Mouse (Mus musculus): ENCODE measurements around the gene Fbxo11. TPM values are rescaled to one million over a fixed set of nuclear protein-coding genes. Genes with fewer than 3 reads are reported as not detected.
"Not testable (repeated sequence)": the region's sequence is repeated elsewhere in the genome, so short reads cannot be mapped to it uniquely, and the experiment has no call there.

Fbxo11 gene
- polyA plus RNA-seq, 1 experiment, result 18.5 TPM

DNA sequence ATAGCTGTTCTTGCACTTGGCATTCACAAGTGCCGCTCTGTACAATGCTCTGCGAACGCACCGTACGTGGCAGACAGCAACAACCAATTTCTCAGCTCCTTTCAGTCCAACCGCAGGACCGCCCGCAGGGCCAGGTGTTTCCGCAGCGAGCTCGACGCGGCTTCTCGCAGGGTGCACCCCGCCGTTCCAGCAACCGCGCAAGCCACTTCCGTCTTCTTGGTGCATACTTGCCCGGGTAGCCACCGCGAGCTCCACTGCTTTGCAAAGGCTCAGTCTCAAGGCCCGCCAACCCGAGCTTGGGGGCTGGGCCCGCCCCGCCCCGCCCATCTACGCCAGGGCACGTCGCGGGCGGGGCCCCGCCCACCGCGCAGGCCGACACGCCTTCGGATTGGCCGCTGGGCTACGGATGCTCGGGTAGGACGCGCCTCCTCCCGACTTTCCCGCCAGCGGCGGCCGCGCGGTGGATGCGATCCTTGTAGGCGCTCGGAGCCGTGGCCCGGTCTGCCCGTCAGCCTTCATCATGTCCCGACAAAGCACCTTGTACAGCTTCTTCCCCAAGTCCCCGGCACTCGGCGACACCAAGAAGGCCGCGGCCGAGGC, 90.4 kb downstream of the Fbxo11 start, which contains the start of gene Msh6:
Msh6 (plus strand) TSS at position 434 of the 600 bp plus-strand sequence.
- H3K27me3 ChIP-seq (replicated peaks; ENCODE audit: control insufficient read depth, insufficient read depth, low read length), result no peaks in the 10 kb centered on the region
- no peaks in the 10 kb centered on the region; the same call in 1 of the 2 replicates for H3K4me1 ChIP-seq (ENCODE audit: control insufficient read depth, insufficient read depth, low read length)
- peak; percentile 95 for DNase-seq
- TF ChIP-seq CTCF (conservative IDR thresholded peaks at IDR 0.05; ENCODE audit: insufficient read depth, insufficient read length, low read depth, low read length) (no peak), POLR2A (IDR thresholded peaks at IDR 0.05; ENCODE audit: low read depth, low read length) (peak; percentile 13)
- peak within 1 kb of the TSS; percentile 86 for H3K27ac ChIP-seq (ENCODE audit: insufficient read depth, low read depth, low read length)
- under 1% methylated on average over 63 of the region's 63 CpGs for WGBS
- no peaks in the 10 kb centered on the region for H3K36me3 ChIP-seq (ENCODE audit: control insufficient read depth, insufficient read depth, low read length)
- peak within 1 kb of the TSS; percentile 93 for H3K4me3 ChIP-seq (ENCODE audit: insufficient read depth, low read depth, low read length)

DNA sequence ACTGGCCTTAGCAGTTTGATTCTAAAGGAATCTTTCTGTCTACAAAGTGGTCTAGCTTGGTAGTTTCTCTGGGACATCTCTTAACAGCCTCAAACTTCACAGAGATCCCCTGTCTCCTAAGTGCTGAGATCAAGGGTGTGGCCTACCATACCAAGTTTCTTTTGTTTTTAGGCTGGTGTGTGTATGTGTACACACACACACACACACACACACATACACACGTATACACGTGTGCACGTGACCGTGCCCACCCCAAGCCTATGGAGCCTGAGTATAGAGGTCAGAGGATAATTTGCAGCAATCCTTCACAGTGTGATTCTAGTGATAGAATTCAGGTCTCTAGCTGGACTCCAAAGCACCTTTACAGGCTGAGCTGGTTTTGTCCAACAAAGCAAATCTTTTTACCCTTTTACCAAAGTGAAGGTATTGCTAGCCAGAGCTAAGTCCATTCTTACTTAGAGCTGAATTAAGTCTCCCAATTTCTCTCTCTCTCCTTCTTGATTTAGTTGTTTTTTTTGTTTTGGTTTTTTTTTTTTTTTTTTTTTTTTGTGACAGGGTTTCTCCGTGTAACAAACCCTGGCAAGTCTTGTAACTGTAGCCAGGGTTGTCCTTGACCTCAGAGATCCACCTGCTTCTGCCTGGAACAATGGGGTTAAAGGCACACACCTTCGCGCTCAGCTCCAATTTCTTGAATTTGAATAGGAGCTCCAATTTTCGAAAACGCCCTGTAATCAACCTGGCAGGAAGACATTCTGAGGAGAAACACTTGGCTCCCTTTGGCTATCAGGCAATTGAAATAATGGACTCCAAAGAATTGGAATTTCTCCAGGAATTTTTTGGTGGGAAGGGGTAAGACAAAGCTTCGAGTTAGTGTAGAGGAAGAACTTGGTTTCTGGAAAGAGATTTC, 91.6 kb downstream of the Fbxo11 start:
- H3K4me1 ChIP-seq (ENCODE audit: control insufficient read depth, insufficient read depth, low read length), result no peaks in the 10 kb centered on the region; the same call in 1 of the 2 replicates
- H3K27me3 ChIP-seq (replicated peaks; ENCODE audit: control insufficient read depth, insufficient read depth, low read length), result no peaks in the 10 kb centered on the region
- no peak for TF ChIP-seq CTCF (conservative IDR thresholded peaks at IDR 0.05; ENCODE audit: insufficient read depth, insufficient read length, low read depth, low read length)
- no peak for TF ChIP-seq POLR2A (IDR thresholded peaks at IDR 0.05; ENCODE audit: low read depth, low read length)
- H3K27ac ChIP-seq (ENCODE audit: insufficient read depth, low read depth, low read length), result no peak overlapping the region
- H3K36me3 ChIP-seq (ENCODE audit: control insufficient read depth, insufficient read depth, low read length), result no peaks in the 10 kb centered on the region
- no peak for DNase-seq
- H3K4me3 ChIP-seq (ENCODE audit: insufficient read depth, low read depth, low read length), result no peak overlapping the region
- 74% methylated on average over 10 of the region's 10 CpGs for WGBS

DNA sequence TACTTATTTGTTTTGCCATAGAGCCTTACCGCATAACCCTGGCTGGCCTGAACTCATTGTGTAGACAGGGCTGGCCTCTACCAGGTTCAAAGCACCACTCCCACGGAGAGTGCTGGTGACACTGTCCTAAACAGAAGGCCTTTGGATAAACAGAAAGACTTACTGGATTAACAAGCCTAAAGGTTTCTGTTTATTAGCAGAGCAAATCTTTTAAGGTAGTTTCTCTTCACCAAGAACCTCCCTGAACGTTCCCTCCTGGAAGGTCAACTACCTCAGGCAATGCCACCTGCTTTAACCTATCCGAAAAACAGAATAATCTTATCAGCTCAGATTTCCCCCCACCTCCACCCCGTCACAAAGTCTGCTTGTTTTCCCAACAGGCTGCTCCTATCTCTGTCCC, 92.2 kb downstream of the Fbxo11 start:
- no peak overlapping the region for H3K27ac ChIP-seq (ENCODE audit: insufficient read depth, low read depth, low read length)
- TF ChIP-seq POLR2A (IDR thresholded peaks at IDR 0.05; ENCODE audit: low read depth, low read length) (no peak), CTCF (conservative IDR thresholded peaks at IDR 0.05; ENCODE audit: insufficient read depth, insufficient read length, low read depth, low read length) (no peak)
- 82% methylated on average over 5 of the region's 5 CpGs for WGBS
- DNase-seq, result no peak
- no peaks in the 10 kb centered on the region for H3K27me3 ChIP-seq (replicated peaks; ENCODE audit: control insufficient read depth, insufficient read depth, low read length)
- no peaks in the 10 kb centered on the region for H3K36me3 ChIP-seq (ENCODE audit: control insufficient read depth, insufficient read depth, low read length)
- no peaks in the 10 kb centered on the region; the same call in 1 of the 2 replicates for H3K4me1 ChIP-seq (ENCODE audit: control insufficient read depth, insufficient read depth, low read length)
- H3K4me3 ChIP-seq (ENCODE audit: insufficient read depth, low read depth, low read length), result no peak overlapping the region

DNA sequence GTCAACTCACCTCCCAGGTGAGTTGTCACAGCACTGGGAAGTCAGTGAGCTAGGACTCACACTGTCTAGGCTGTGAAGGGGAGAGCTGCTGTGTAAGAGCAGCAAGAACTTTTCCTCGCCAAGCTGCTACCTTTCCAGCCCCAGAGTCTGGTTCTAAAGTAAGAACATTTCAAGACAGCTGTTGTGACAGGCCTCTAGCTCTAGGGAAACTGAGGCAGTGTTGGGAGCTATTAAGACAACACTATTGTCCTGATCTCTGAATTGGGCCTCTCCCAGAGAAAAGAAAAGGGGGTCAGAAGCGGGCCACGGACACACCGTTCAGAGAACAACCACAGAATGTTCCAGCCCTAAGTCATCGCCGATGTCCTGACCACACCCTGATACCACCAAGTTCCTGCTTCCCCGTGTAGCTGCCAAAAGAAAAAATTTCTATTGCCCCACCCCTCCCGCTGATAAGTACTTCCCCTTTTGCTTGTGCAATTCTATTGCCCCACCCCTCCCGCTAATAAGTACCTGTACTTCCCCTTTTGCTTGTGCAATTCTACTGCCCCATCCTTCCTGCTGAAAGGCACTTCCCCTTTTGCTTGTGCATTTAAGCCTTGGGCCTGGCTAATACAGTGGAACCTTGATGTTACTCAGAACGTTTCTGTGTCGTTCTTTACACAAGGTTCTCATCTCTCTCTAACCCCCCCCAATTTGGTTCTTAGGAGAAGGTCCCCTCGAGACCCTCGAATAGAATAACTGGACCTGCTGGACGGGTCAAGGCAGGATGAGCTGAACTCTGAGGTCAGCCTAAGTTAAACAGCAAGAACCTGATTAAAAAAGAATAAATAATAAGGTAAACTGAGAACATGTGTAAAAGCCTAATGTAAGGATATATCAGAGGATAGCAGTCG, 93.1 kb downstream of the Fbxo11 start:
- DNase-seq; H3K27me3 ChIP-seq (replicated peaks; ENCODE audit: control insufficient read depth, insufficient read depth, low read length); H3K27ac ChIP-seq (ENCODE audit: insufficient read depth, low read depth, low read length); H3K4me3 ChIP-seq (ENCODE audit: insufficient read depth, low read depth, low read length); H3K4me1 ChIP-seq (ENCODE audit: control insufficient read depth, insufficient read depth, low read length); H3K36me3 ChIP-seq (ENCODE audit: control insufficient read depth, insufficient read depth, low read length): not testable (repeated sequence)
- 86% methylated on average over 15 of the region's 15 CpGs for WGBS

DNA sequence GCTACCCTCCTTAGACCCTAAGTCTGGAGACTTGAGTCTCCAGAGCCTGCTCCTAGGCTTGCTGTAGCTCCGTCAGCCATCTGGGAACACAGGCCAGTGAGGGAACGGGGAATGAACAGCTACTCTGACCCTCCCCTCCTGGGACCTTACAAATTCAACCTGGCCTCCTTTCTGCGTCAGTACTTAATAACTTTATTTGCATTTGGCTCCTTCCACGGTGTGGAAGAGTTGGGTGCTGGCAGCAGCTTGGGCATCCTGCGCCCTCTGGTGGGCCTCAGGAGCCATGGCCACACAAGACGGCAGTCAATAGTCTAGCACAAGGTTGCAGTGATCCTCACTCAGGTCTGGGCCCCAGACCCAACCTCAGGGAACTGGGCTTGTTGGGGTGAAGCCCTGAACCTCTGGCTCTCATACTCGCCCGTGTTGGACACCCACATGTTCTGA, 96.6 kb downstream of the Fbxo11 start:
- H3K27ac ChIP-seq (ENCODE audit: insufficient read depth, low read depth, low read length); H3K36me3 ChIP-seq (ENCODE audit: control insufficient read depth, insufficient read depth, low read length); H3K27me3 ChIP-seq (replicated peaks; ENCODE audit: control insufficient read depth, insufficient read depth, low read length); H3K4me3 ChIP-seq (ENCODE audit: insufficient read depth, low read depth, low read length); H3K4me1 ChIP-seq (ENCODE audit: control insufficient read depth, insufficient read depth, low read length): not testable (repeated sequence)
- WGBS, result 30% methylated on average over 7 of the region's 8 CpGs
- DNase-seq, result peak; percentile 31

DNA sequence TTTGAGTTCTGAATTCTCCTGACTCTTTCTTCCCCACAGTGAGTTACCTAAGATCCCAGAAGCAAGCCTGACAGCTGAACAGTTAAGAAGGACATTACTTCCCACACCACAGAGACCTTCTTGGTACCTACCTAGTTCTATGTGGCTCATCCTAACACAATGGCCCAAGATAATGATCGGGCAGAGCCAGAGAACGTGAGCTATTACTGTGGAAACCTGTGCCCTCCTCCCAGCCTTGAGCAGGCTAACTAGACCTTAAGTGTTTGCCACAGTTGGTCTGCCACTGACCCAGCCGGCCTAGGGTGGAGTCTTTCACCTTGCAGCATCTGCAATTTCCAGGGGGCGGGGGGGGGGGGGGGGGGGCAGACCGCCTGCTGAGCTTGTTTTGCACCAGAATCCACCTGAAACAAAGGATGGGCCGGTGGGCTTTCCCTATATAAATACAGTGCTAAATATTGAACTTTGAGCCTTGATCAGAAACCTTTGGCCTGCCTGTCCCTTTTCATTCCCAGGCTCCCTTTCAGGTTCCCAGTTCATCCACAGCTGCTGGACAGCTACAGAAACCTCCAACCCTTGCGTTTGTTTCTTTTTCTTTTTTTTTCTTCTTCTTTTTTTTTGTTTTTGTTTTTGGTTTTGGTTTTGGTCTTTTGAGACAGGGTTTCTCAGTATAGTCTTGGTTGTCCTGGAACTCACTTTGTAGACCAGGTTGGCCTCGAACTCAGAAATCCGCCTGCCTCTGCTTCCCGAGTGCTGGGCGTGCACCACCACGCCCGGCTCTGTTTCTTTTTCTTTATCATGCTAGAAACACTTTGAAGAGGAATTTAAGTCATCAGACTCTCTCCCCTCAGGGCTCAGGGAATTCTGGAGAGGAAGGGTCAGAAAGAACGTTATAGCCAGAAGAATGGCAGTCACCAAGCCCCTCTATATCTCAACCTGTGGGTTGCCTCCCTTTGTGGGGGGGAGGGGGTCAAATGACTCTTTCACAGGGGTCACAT, 101.7 kb downstream of the Fbxo11 start:
- Histone ChIP-seq H3K36me3 (ENCODE audit: control insufficient read depth, insufficient read depth, low read length) (no peaks in the 10 kb centered on the region), H3K4me1 (ENCODE audit: control insufficient read depth, insufficient read depth, low read length) (no peaks in the 10 kb centered on the region), H3K27ac (ENCODE audit: insufficient read depth, low read depth, low read length) (no peak overlapping the region), H3K4me3 (ENCODE audit: insufficient read depth, low read depth, low read length) (no peak overlapping the region), H3K27me3 (replicated peaks; ENCODE audit: control insufficient read depth, insufficient read depth, low read length) (no peaks in the 10 kb centered on the region)
- 85% methylated on average over 14 of the region's 14 CpGs for WGBS
- DNase-seq, result no peak
- TF ChIP-seq CTCF (conservative IDR thresholded peaks at IDR 0.05; ENCODE audit: insufficient read depth, insufficient read length, low read depth, low read length) (no peak), POLR2A (IDR thresholded peaks at IDR 0.05; ENCODE audit: low read depth, low read length) (no peak)

DNA sequence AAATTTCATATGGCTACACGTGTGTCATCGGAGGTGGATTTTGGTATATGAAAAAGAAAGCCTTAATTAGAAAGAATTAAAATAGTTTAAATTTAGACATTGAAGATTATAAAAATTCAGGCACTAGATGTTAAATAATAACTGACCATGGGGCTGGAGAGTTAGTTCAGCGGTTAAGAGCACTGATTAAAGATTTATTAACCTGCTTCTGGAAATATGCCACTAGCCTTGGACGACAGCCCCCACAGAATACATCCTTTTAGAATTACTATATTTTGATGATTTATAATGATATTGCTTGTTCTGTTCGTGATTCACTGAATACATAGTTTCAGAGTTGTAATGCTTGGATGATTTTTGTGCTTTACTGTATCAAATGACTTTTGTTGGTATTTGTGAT, 105.2 kb downstream of the Fbxo11 start:
- not testable (repeated sequence) for H3K27ac ChIP-seq (ENCODE audit: insufficient read depth, low read depth, low read length); H3K4me1 ChIP-seq (ENCODE audit: control insufficient read depth, insufficient read depth, low read length); H3K36me3 ChIP-seq (ENCODE audit: control insufficient read depth, insufficient read depth, low read length); H3K27me3 ChIP-seq (replicated peaks; ENCODE audit: control insufficient read depth, insufficient read depth, low read length); H3K4me3 ChIP-seq (ENCODE audit: insufficient read depth, low read depth, low read length)
- 38% methylated on average over 5 of the region's 5 CpGs for WGBS
- peak; percentile 74 for DNase-seq

DNA sequence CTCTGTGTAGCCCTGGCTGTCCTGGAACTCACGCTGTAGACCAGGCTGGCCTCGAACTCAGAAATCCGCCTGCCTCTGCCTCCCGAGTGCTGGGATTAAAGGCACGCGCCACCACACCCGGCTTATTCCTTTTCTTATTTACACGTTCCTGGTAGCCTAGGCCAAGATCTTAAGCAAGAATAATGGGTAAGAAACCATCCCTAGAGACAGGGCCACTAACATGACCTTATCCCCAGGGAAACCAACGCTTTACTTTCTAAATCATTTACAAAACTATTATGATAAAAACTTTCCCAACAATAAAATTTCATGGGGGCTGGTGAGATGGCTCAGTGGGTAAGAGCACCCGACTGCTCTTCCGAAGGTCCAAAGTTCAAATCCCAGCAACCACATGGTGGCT, 105.7 kb downstream of the Fbxo11 start:
- H3K4me1 ChIP-seq (ENCODE audit: control insufficient read depth, insufficient read depth, low read length); H3K4me3 ChIP-seq (ENCODE audit: insufficient read depth, low read depth, low read length); H3K36me3 ChIP-seq (ENCODE audit: control insufficient read depth, insufficient read depth, low read length); H3K27ac ChIP-seq (ENCODE audit: insufficient read depth, low read depth, low read length); H3K27me3 ChIP-seq (replicated peaks; ENCODE audit: control insufficient read depth, insufficient read depth, low read length): not testable (repeated sequence)
- DNase-seq, result peak; percentile 59
- 56% methylated on average over 11 of the region's 11 CpGs for WGBS
